Mouse (Mus musculus) liver, embryonic 14.5 days (tissue): ENCODE measurements around the gene C2cd2. TPM values are rescaled to one million over a fixed set of nuclear protein-coding genes. Genes with fewer than 3 reads are reported as not detected.

ENCODE experiments used
- ATAC-seq: fragments of 200-750 bp; cut with Nextera tagmentation; 2 replicates; pipeline ENCODE4 v1.8.0; 2017; ENCODE audit warnings: moderate number of reproducible peaks, mild to moderate bottlenecking, moderate library complexity; ENCODE audit not compliant: insufficient read depth
- DNase-seq, 3 experiments: peaks; one replicate each; pipeline ENCODE4 v3.0.0-alpha.2; 2012 to 2013; ENCODE audit warnings: low read depth in 3 of 3, low spot score in 3 of 3
- H3K27ac ChIP-seq: fragments of 300-500 bp; sonication (generic); 2 replicates; pipeline ENCODE4 v1.5.1; 2014; ENCODE audit warnings: moderate library complexity, mild to moderate bottlenecking, control low read depth, inconsistent platforms
- H3K27me3 ChIP-seq: fragments of 300-500 bp; sonication (generic); 2 replicates; pipeline ENCODE4 v1.6.1; 2014; ENCODE audit warnings: mild to moderate bottlenecking, low read length, moderate library complexity; ENCODE audit not compliant: control insufficient read depth, insufficient read depth
- H3K36me3 ChIP-seq: fragments of 300-500 bp; sonication (generic); replicated peaks from 2 replicates; pipeline ENCODE4 v1.6.1; 2014; ENCODE audit warnings: low read depth; ENCODE audit not compliant: control insufficient read depth, insufficient read depth
- H3K4me1 ChIP-seq, 2 experiments: fragments of 200-500 bp in 1 of 2; fragments of 300-500 bp in 1 of 2; sonication (generic) in 1 of 2; replicated peaks; 2 replicates each; pipeline ENCODE4 v1.6.1; 2012 to 2014; ENCODE audit warnings: antibody characterized with exemption in 1 of 2, inconsistent platforms in 1 of 2, low read length in 1 of 2; ENCODE audit not compliant: control insufficient read depth in 2 of 2, insufficient read depth in 2 of 2
- H3K4me2 ChIP-seq: fragments of 300-500 bp; sonication (generic); 2 replicates; pipeline ENCODE4 v1.6.1; 2014; ENCODE audit warnings: low read depth, mild to moderate bottlenecking, control low read depth, moderate library complexity
- H3K4me3 ChIP-seq, 2 experiments: fragments of 200-500 bp in 1 of 2; fragments of 300-500 bp in 1 of 2; sonication (generic) in 1 of 2; 2 replicates each; pipeline ENCODE4 v1.5.1; 2012 to 2014; ENCODE audit warnings: low read depth in 2 of 2, low read length in 2 of 2, mild to moderate bottlenecking in 2 of 2, control low read depth in 1 of 2, inconsistent platforms in 1 of 2, moderate library complexity in 1 of 2; ENCODE audit not compliant: insufficient read depth in 1 of 2
- H3K9ac ChIP-seq: fragments of 300-500 bp; sonication (generic); replicated peaks from 2 replicates; pipeline ENCODE4 v1.6.1; 2014; ENCODE audit warnings: mild to moderate bottlenecking, control low read depth, moderate library complexity
- H3K9me3 ChIP-seq: fragments of 300-500 bp; sonication (generic); 2 replicates; pipeline ENCODE4 v1.6.1; 2016; ENCODE audit warnings: low read length, mixed read lengths; ENCODE audit not compliant: control insufficient read depth
- CTCF ChIP-seq: IDR thresholded peaks from 2 replicates; pipeline ENCODE4 v1.5.1; 2016; ENCODE audit warnings: antibody characterized with exemption, low read depth, control low read depth
- EP300 ChIP-seq: IDR thresholded peaks from 2 replicates; pipeline ENCODE4 v1.6.1; 2016; ENCODE audit warnings: antibody characterized with exemption, low read depth
- WGBS: fragments of 180-500 bp; shearing (Covaris S2); extraction: QIAGEN DNeasy Blood & Tissue Kit; methylation state at CpG from one replicate; pipeline ENCODE4 v1.1.7; 2014; ENCODE audit not compliant: insufficient replicate concordance; 5-methylcytosine and 5-hydroxymethylcytosine counted together
- polyA plus RNA-seq, 2 experiments: library from polyadenylated mRNA; depleted of rRNA in 1 of 2; stranded (reverse) in 1 of 2; unstranded in 1 of 2; fragments of >200 nt; fragmentation: Nextera tagmentation in 1 of 2; extraction: Ambion mirVana in 1 of 2; gene quantifications; 2 replicates each; pipeline versions ENCODE4 v1.2.1 to v1.2.3; 2012 to 2014

The C2cd2 gene
- polyA plus RNA-seq, 2 experiments: 1.9 to 4.6 TPM

DNA sequence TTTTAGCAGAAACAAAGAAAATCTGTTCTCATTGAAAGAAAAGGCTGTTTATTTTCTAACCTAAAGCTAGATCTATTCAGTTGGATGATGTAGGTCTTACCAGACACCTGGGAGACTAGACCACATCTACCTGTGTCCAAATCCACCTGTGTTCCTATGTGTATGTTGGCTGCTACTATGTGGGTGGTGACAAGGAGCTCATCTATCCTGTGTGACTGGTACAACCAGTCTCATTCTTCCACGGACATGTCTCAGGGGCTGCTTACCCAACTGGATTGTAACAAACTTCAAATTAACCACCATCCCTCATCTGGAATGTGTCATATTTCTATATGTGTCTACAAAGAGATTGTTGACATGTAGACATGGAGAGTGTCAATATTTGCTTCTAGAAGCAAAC lies 38.7 kb downstream of the C2cd2 start:
- H3K9ac ChIP-seq: no peak overlapping the region
- H3K4me1 ChIP-seq: peaks cover 6 to 15% of the 10 kb centered on the region in 2 experiments
- H3K4me3 ChIP-seq: no peak overlapping the region
- WGBS: 45% methylated on average over 1 of the region's 1 CpGs
- no peak overlapping the region for H3K4me2 ChIP-seq
- no peaks in the 10 kb centered on the region for H3K36me3 ChIP-seq
- no peak for TF ChIP-seq CTCF
- TF ChIP-seq EP300: no peak
- H3K27me3 ChIP-seq: no peaks in the 10 kb centered on the region; the same call in 1 of the 2 replicates
- ATAC-seq (no peak), DNase-seq (no peak)
- no peaks in the 10 kb centered on the region for H3K9me3 ChIP-seq
- no peak overlapping the region for H3K27ac ChIP-seq

DNA sequence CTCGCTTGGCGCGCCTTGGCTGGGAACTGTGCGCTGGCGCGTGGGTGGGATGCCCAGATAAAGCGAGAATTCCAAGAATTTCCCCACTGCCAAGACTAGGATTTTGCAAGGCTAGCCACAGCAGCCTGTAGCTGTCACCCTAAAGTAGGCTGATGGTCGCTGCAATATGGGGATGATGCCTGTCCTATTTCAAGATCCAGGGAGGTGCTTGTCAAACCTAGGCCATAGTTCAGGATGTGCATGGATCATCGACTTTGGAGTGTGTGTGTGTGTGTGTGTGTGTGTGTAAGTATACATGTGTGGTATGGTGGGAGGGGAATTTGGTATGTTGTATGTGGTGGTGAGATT lies 39.6 kb downstream of the C2cd2 start:
- no peak overlapping the region for H3K27ac ChIP-seq
- no peaks in the 10 kb centered on the region for H3K9me3 ChIP-seq
- peak overlapping the region; percentile 62 to 87 for H3K4me3 ChIP-seq
- H3K4me2 ChIP-seq: peak overlapping the region; percentile 86
- peak overlapping the region; percentile 45; the same call in 1 of the 2 replicates for H3K9ac ChIP-seq
- H3K36me3 ChIP-seq: no peaks in the 10 kb centered on the region
- DNase-seq (no peak), ATAC-seq (peak; percentile 39)
- 0% methylated on average over 9 of the region's 9 CpGs for WGBS
- TF ChIP-seq EP300 (no peak), CTCF (no peak)
- H3K27me3 ChIP-seq: no peaks in the 10 kb centered on the region; the same call in 1 of the 2 replicates
- H3K4me1 ChIP-seq: peaks cover 6 to 15% of the 10 kb centered on the region in 2 experiments

GRCm38 (mm10) chr16:97921961-97922778 lies 40.2 kb downstream of the C2cd2 start:
- H3K27me3 ChIP-seq: no peaks in the 10 kb centered on the region; the same call in 1 of the 2 replicates
- ATAC-seq (peak; percentile 89), DNase-seq (peak; percentile 64 to 66 (median 65))
- no peak overlapping the region for H3K27ac ChIP-seq
- H3K36me3 ChIP-seq: no peaks in the 10 kb centered on the region
- no peak for TF ChIP-seq EP300
- TF ChIP-seq CTCF: no peak
- peaks cover 6 to 15% of the 10 kb centered on the region in 2 experiments for H3K4me1 ChIP-seq
- under 1% methylated on average over 75 of the region's 75 CpGs for WGBS
- H3K4me3 ChIP-seq: peak overlapping the region; percentile 62 to 87
- H3K4me2 ChIP-seq: peak overlapping the region; percentile 86
- peak overlapping the region; percentile 74 for H3K9ac ChIP-seq
- H3K9me3 ChIP-seq: no peaks in the 10 kb centered on the region

DNA sequence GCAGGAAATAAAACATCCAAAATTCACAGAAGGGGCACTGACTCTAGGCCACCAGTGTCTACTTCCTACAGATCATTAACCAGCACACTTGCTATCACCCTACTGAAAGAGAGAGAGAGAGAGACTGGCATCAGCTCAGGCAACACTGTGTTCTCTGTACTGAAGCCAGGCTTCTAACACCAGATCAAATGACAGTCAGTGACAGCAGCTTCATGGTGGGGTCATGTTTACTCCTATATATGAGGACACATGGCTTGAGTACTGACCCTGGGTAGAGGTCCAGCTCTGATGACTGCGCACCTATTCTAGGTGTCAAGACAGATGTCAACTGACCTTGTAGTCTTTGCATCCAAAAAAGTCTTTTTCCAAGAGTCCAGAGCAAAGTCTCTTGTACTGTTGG lies 41.8 kb downstream of the C2cd2 start:
- Histone ChIP-seq H3K4me3 (no peak overlapping the region), H3K4me2 (no peak overlapping the region), H3K36me3 (no peaks in the 10 kb centered on the region), H3K27me3 (no peaks in the 10 kb centered on the region; the same call in 1 of the 2 replicates), H3K9ac (no peak overlapping the region), H3K9me3 (no peaks in the 10 kb centered on the region), H3K27ac (no peak overlapping the region), H3K4me1 (peaks cover 6 to 15% of the 10 kb centered on the region in 2 experiments)
- 71% methylated on average over 1 of the region's 1 CpGs for WGBS
- TF ChIP-seq CTCF: no peak
- TF ChIP-seq EP300: no peak
- DNase-seq (no peak), ATAC-seq (no peak)

DNA sequence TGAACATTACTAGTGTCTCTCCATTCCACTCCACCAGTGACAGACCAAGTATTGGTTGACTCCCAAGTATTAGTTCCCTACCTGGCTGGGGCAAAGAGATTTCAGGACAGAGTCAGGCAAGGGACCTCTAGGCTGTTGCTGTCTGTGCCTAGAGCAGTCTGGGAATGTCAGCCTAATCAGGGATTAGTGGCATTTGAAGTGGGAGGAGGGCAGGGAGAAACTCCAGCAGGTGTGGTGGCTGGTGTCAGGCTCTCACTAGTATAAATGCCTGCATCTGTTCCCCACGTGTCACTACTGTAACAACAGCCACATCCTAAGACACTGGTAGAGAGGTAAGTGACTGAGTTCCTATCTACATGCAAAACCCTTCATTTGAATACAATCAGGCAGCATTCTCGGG lies 42.6 kb downstream of the C2cd2 start:
- Histone ChIP-seq H3K9me3 (no peaks in the 10 kb centered on the region), H3K4me3 (no peak overlapping the region), H3K27me3 (no peaks in the 10 kb centered on the region; the same call in 1 of the 2 replicates), H3K27ac (no peak overlapping the region), H3K4me1 (peaks cover 6 to 13% of the 10 kb centered on the region in 2 experiments), H3K9ac (no peak overlapping the region), H3K36me3 (no peaks in the 10 kb centered on the region), H3K4me2 (no peak overlapping the region)
- DNase-seq: no peak
- no peak for ATAC-seq
- TF ChIP-seq EP300 (no peak), CTCF (no peak)
- WGBS: 18% methylated on average over 2 of the region's 2 CpGs
